Mouse (Mus musculus) olfactory bulb, adult 2 months (tissue): ENCODE data around the gene Mrpl23. TPM values are rescaled to one million over a fixed set of nuclear protein-coding genes. Genes with fewer than 3 reads are reported as not detected.

Source experiments
- H3K27ac ChIP-seq: fragments of 200-500 bp; 2 replicates; pipeline ENCODE4 v1.5.1; 2012; ENCODE audit warnings: low read depth, low read length; ENCODE audit not compliant: insufficient read depth
- H3K4me1 ChIP-seq: fragments of 200-500 bp; 2 replicates; pipeline ENCODE4 v1.6.1; 2012; ENCODE audit warnings: low read length; ENCODE audit not compliant: control insufficient read depth, insufficient read depth
- H3K4me3 ChIP-seq: fragments of 200-500 bp; 2 replicates; pipeline ENCODE4 v1.5.1; 2012; ENCODE audit warnings: mild to moderate bottlenecking, low read depth, low read length, moderate library complexity; ENCODE audit not compliant: insufficient read depth
- CTCF ChIP-seq: fragments of 200-500 bp; IDR thresholded peaks from 2 replicates; pipeline ENCODE4 v1.5.1; 2012; ENCODE audit warnings: low read depth, mild to moderate bottlenecking, low read length, moderate library complexity; ENCODE audit not compliant: insufficient read depth
- POLR2A ChIP-seq: fragments of 200-500 bp; IDR thresholded peaks from 2 replicates; pipeline ENCODE4 v1.6.1; 2012; ENCODE audit warnings: mild to moderate bottlenecking, low read depth, low read length, moderate library complexity; ENCODE audit not compliant: insufficient read depth
- WGBS: fragments of 180-500 bp; shearing (Covaris S2); methylation state at CpG from one replicate; pipeline ENCODE4 v1.1.7; 2018; 5-methylcytosine and 5-hydroxymethylcytosine counted together
- polyA plus RNA-seq: library from polyadenylated mRNA; stranded (reverse); fragments of >200 nt; gene quantifications from 2 replicates; pipeline ENCODE4 v1.2.4, GENCODE M21; 2012; ENCODE audit warnings: low replicate concordance; ENCODE audit not compliant: missing spikeins, insufficient read depth, insufficient read length

Gene Mrpl23
- polyA plus RNA-seq, result not detected in 2 replicates

- peaks cover 10% of the 10 kb centered on the region for H3K4me1 ChIP-seq
- WGBS, result 3% methylated on average over 17 of the region's 17 CpGs
- TF ChIP-seq POLR2A (no peak), CTCF (no peak)
- H3K27ac ChIP-seq, result no peak within 1 kb of the TSS
- peak within 1 kb of the TSS; percentile 83 for H3K4me3 ChIP-seq
These were observed at the start of gene Mrpl23 for GRCm38 (mm10) chr7:142532671-142533058. TSS of gene Mrpl23 (plus strand) at chr7:142532686.

DNA sequence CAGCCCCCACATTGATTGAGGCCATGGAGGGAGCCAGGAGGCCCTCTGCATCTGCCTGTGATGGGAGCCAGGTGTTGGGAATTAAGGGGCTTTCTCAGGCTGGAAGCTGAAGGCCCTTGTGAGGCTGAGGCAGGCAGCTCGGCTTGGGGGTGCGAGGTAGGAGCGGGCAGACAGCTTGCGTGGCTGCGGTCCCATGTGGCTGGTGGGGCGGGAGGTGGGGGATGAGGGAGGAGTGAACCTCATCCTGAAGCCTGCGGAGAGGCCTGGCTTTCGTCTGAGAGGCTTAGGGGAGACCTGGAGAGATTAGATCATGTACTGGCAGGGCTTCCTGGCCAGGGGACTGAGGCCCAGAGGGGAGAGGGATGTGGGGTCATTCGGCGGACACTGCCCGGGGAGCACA, 49.4 kb upstream of the Mrpl23 start:
- Histone ChIP-seq H3K27ac (no peak overlapping the region), H3K4me3 (no peak overlapping the region), H3K4me1 (peaks cover 11% of the 10 kb centered on the region)
- TF ChIP-seq CTCF (no peak), POLR2A (no peak)
- WGBS, result 77% methylated on average over 11 of the region's 11 CpGs

DNA sequence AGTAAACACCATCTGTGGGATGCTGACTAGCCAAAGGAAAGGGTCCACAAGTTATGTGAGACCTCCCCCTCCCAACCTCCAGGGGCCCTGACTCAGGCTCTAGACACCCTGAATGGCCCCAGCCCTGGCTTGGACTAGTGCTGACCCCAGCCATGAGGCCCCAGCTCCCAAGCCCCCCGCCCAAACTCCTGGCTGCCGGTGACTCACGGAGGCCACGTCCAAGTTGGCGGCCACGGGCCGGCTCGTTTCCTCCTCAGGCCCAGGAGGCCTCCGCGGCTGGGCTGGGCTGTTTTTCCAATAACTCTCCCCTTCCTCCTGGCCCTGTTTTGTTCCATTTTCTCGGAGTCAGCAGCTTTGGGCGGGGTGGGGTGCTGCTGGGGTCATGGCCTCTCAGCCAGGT, 47.7 kb upstream of the Mrpl23 start:
- no peak overlapping the region for H3K4me3 ChIP-seq
- H3K4me1 ChIP-seq, result peaks cover 11% of the 10 kb centered on the region
- 81% methylated on average over 12 of the region's 12 CpGs for WGBS
- no peak overlapping the region for H3K27ac ChIP-seq
- no peak for TF ChIP-seq POLR2A
- no peak for TF ChIP-seq CTCF

DNA sequence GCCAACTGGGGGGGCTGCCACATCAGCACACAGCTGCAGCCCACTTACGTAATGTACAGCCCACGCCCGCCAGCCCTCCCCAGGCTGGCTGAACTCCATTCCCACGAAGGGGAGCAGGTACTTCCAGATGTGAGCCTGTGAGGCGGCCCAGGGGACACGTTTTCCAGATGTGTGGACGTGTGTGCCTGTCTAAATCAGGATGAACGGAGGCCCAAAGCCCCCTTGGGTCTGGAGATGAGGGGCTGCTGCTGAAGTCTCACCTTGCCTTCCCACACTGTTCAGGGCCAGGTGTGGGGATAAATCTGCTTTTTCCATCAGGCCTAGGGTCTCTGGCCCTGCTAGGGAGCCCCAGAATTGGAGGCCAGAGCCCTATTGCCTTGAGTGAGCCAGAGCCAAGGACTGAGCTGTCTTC, 45.7 kb upstream of the Mrpl23 start:
- no peak for TF ChIP-seq POLR2A
- TF ChIP-seq CTCF, result no peak
- 92% methylated on average over 8 of the region's 8 CpGs for WGBS
- H3K27ac ChIP-seq, result no peak overlapping the region
- no peak overlapping the region for H3K4me3 ChIP-seq
- H3K4me1 ChIP-seq, result peaks cover 5% of the 10 kb centered on the region

GRCm38 (mm10) chr7:142487341-142487859, 45.1 kb upstream of the Mrpl23 start:
- Histone ChIP-seq H3K4me3 (no peak overlapping the region), H3K4me1 (no peaks in the 10 kb centered on the region), H3K27ac (no peak overlapping the region)
- 17% methylated on average over 9 of the region's 9 CpGs for WGBS
- TF ChIP-seq CTCF (peak; percentile 24; the same call in 1 of the 2 replicates), POLR2A (no peak)

DNA sequence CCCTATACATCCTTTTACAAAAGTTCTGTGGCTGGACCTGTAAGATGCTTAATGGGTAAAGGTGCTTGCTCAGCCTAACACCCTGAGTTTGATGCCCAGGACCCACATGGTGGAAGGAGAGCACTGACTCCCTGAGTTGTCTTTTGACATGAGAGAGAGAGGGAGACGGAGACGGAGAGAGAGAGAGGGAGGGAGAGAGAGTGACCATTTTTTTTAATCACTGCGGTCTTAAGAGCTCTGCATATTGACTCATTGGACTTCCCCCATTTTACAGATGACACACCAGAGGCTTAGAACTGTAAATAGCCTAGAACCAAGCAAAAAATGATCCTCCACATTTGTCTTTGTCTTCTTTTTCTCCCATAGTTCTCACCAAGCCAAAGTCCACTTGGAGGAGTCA, 44.4 kb upstream of the Mrpl23 start:
- H3K4me1 ChIP-seq, result no peaks in the 10 kb centered on the region
- TF ChIP-seq CTCF, result no peak
- TF ChIP-seq POLR2A, result no peak
- H3K4me3 ChIP-seq, result no peak overlapping the region
- H3K27ac ChIP-seq, result no peak overlapping the region
- WGBS, result 94% methylated on average over 3 of the region's 3 CpGs

- no peak for TF ChIP-seq POLR2A
- WGBS, result 93% methylated on average over 8 of the region's 8 CpGs
- Histone ChIP-seq H3K4me1 (no peaks in the 10 kb centered on the region), H3K4me3 (no peak overlapping the region), H3K27ac (no peak overlapping the region)
These were observed 39.0 kb upstream of the Mrpl23 start for GRCm38 (mm10) chr7:142493535-142493934.

- TF ChIP-seq POLR2A, result no peak
- no peak for TF ChIP-seq CTCF
- 80% methylated on average over 3 of the region's 3 CpGs for WGBS
- Histone ChIP-seq H3K27ac (no peak overlapping the region), H3K4me1 (no peaks in the 10 kb centered on the region), H3K4me3 (no peak overlapping the region)
These were observed 36.3 kb upstream of the Mrpl23 start for GRCm38 (mm10) chr7:142496158-142496557.

DNA sequence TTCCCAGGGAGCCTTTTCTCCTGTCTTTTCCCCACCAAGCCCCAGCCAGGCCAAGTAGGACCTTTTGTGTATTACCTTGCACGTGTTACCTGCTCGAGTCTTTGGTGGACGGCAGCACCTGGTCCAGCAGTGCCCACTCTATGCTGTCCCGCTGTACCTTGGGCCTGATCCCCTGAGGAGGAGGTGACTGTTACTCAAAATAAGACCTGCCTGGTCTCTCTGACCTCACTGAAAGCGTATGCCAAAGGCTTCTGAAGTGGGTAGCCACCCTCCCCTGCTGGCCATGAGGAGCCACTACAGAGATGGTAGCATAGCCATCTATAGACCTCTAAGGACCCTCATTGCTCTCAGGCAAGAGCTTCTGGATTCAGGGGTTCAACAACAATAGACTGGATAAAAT, 35.7 kb upstream of the Mrpl23 start:
- TF ChIP-seq POLR2A (no peak), CTCF (no peak)
- Histone ChIP-seq H3K4me1 (no peaks in the 10 kb centered on the region), H3K27ac (no peak overlapping the region), H3K4me3 (no peak overlapping the region)
- 85% methylated on average over 5 of the region's 5 CpGs for WGBS

GRCm38 (mm10) chr7:142497775-142498174, 34.7 kb upstream of the Mrpl23 start:
- Histone ChIP-seq H3K4me3 (no peak overlapping the region), H3K27ac (no peak overlapping the region), H3K4me1 (no peaks in the 10 kb centered on the region)
- 92% methylated on average over 2 of the region's 2 CpGs for WGBS
- no peak for TF ChIP-seq CTCF
